Mouse (Mus musculus): ENCODE measurements around the gene Muc1.

DNA sequence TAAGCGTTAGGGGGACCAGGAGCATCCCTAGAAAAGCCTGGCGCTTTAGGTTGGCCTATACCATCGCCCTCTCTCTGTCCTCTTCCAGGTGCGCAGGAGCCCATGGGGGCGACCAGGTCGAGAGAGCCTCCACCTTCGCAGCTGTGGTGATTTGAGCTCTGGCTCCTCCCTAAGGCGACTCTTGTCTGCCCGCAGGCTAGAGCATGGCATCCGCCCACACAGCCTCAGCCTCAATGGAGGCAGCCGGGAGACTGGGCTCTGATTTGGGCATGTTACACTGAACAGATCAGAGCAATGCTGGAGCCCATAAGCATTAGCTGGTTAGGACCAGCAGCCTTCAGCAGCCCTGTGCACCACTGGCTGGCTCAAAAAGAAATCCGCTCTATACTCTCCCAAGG is 40.4 kb upstream of the Muc1 start:
- no peak for TF ChIP-seq CTCF (IDR thresholded peaks at IDR 0.05; ENCODE audit: control insufficient read depth, insufficient read depth, low read length)
- no peak for TF ChIP-seq POLR2A (IDR thresholded peaks at IDR 0.05; ENCODE audit: borderline replicate concordance, control insufficient read depth, low read depth, low read length)
